Mouse (Mus musculus): Measurements from ENCODE around the gene Tmem209. TPM values are rescaled to one million over a fixed set of nuclear protein-coding genes. Genes with fewer than 3 reads are reported as not detected.

Tmem209 gene
- polyA plus RNA-seq, 1 experiment from 2014 or later = 38.6 TPM

- Histone ChIP-seq H3K27ac (ENCODE audit: low read depth, low read length) (no peak overlapping the region), H3K4me1 (ENCODE audit: control insufficient read depth, insufficient read depth, low read length) (no peaks in the 10 kb centered on the region), H3K4me2 (ENCODE audit: low read depth) (no peak overlapping the region), H3K27me3 (ENCODE audit: control insufficient read depth, insufficient read depth, low read length) (no peaks in the 10 kb centered on the region), H3K9ac (ENCODE audit: low read length) (no peak overlapping the region), H3K36me3 (ENCODE audit: control insufficient read depth, insufficient read depth, low read length) (peaks cover 4% of the 10 kb centered on the region; the same call in 1 of the 2 replicates), H3K9me3 (ENCODE audit: control insufficient read depth, low read length) (no peaks in the 10 kb centered on the region), H3K4me3 (ENCODE audit: low read depth, low read length) (no peak overlapping the region)
- 76% methylated on average over 8 of the region's 8 CpGs for WGBS
- ATAC-seq (ENCODE audit: insufficient read depth, low FRiP score, low TSS enrichment) = no peak
- DNase-seq (ENCODE audit: low spot score) = no peak
Measured at GRCm38 (mm10) chr6:30477210-30477714, 32.3 kb downstream of the Tmem209 start.

- Histone ChIP-seq H3K36me3 (ENCODE audit: control insufficient read depth, insufficient read depth, low read length) (peaks cover 4% of the 10 kb centered on the region; the same call in 1 of the 2 replicates), H3K4me1 (ENCODE audit: control insufficient read depth, insufficient read depth, low read length) (no peaks in the 10 kb centered on the region), H3K9me3 (ENCODE audit: control insufficient read depth, low read length) (no peaks in the 10 kb centered on the region), H3K27ac (ENCODE audit: low read depth, low read length) (no peak overlapping the region), H3K27me3 (ENCODE audit: control insufficient read depth, insufficient read depth, low read length) (no peaks in the 10 kb centered on the region), H3K4me3 (ENCODE audit: low read depth, low read length) (no peak overlapping the region), H3K4me2 (ENCODE audit: low read depth) (no peak overlapping the region), H3K9ac (ENCODE audit: low read length) (no peak overlapping the region)
- ATAC-seq (ENCODE audit: insufficient read depth, low FRiP score, low TSS enrichment) (no peak), DNase-seq (ENCODE audit: low spot score) (no peak)
- WGBS = 73% methylated on average over 10 of the region's 10 CpGs
Measured at GRCm38 (mm10) chr6:30476025-30476765, 33.4 kb downstream of the Tmem209 start.

- Histone ChIP-seq H3K27me3 (ENCODE audit: control insufficient read depth, insufficient read depth, low read length) (no peaks in the 10 kb centered on the region), H3K4me3 (ENCODE audit: low read depth, low read length) (no peak overlapping the region), H3K9me3 (ENCODE audit: control insufficient read depth, low read length) (no peaks in the 10 kb centered on the region), H3K4me1 (ENCODE audit: control insufficient read depth, insufficient read depth, low read length) (0 out of 2 replicates have a peak, but pooled peaks cover 4% of the 10 kb centered on the region), H3K27ac (ENCODE audit: low read depth, low read length) (no peak overlapping the region), H3K4me2 (ENCODE audit: low read depth) (no peak overlapping the region), H3K9ac (ENCODE audit: low read length) (no peak overlapping the region), H3K36me3 (ENCODE audit: control insufficient read depth, insufficient read depth, low read length) (no peaks in the 10 kb centered on the region)
- WGBS = 78% methylated on average over 3 of the region's 3 CpGs
- ATAC-seq (ENCODE audit: insufficient read depth, low FRiP score, low TSS enrichment) = no peak
- no peak for DNase-seq (ENCODE audit: low spot score)
Measured at GRCm38 (mm10) chr6:30471706-30472105, 37.9 kb downstream of the Tmem209 start.

DNA sequence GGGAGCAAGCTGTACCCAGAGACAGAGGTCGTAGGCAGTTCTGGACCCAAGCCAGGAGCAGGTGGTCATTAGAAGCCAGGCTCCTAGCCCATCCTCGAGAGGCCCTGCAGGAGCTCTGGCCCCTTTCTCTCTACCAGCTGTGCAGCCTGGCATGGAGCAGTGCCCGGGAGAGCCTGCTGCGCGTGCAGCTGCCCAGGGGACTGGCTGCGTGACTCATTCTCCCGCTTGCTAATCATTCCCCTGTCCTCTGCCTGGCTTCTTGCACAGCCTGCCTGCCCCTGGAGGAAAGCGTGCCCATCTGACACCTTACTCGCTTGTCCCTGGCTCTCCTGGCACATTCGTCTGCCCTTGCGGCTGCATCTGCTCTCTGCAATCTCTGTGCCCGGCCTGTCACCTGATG is 40.2 kb downstream of the Tmem209 start:
- Histone ChIP-seq H3K4me2 (ENCODE audit: low read depth) (no peak overlapping the region), H3K9ac (ENCODE audit: low read length) (no peak overlapping the region; the same call in 1 of the 2 replicates), H3K9me3 (ENCODE audit: control insufficient read depth, low read length) (no peaks in the 10 kb centered on the region), H3K27me3 (ENCODE audit: control insufficient read depth, insufficient read depth, low read length) (no peaks in the 10 kb centered on the region), H3K36me3 (ENCODE audit: control insufficient read depth, insufficient read depth, low read length) (no peaks in the 10 kb centered on the region), H3K27ac (ENCODE audit: low read depth, low read length) (no peak overlapping the region), H3K4me1 (ENCODE audit: control insufficient read depth, insufficient read depth, low read length) (0 out of 2 replicates have a peak, but pooled peaks cover 4% of the 10 kb centered on the region), H3K4me3 (ENCODE audit: low read depth, low read length) (no peak overlapping the region)
- ATAC-seq (ENCODE audit: insufficient read depth, low FRiP score, low TSS enrichment) = no peak
- no peak for DNase-seq (ENCODE audit: low spot score)
- 84% methylated on average over 12 of the region's 12 CpGs for WGBS

GRCm38 (mm10) chr6:30468684-30469083 is 40.9 kb downstream of the Tmem209 start:
- Histone ChIP-seq H3K4me2 (ENCODE audit: low read depth) (no peak overlapping the region), H3K9me3 (ENCODE audit: control insufficient read depth, low read length) (no peaks in the 10 kb centered on the region), H3K9ac (ENCODE audit: low read length) (no peak overlapping the region), H3K27me3 (ENCODE audit: control insufficient read depth, insufficient read depth, low read length) (no peaks in the 10 kb centered on the region), H3K4me3 (ENCODE audit: low read depth, low read length) (no peak overlapping the region), H3K27ac (ENCODE audit: low read depth, low read length) (no peak overlapping the region), H3K4me1 (ENCODE audit: control insufficient read depth, insufficient read depth, low read length) (0 out of 2 replicates have a peak, but pooled peaks cover 4% of the 10 kb centered on the region), H3K36me3 (ENCODE audit: control insufficient read depth, insufficient read depth, low read length) (no peaks in the 10 kb centered on the region)
- peak; percentile 42 for DNase-seq (ENCODE audit: low spot score)
- ATAC-seq (ENCODE audit: insufficient read depth, low FRiP score, low TSS enrichment) = no peak
- 62% methylated on average over 12 of the region's 12 CpGs for WGBS

DNA sequence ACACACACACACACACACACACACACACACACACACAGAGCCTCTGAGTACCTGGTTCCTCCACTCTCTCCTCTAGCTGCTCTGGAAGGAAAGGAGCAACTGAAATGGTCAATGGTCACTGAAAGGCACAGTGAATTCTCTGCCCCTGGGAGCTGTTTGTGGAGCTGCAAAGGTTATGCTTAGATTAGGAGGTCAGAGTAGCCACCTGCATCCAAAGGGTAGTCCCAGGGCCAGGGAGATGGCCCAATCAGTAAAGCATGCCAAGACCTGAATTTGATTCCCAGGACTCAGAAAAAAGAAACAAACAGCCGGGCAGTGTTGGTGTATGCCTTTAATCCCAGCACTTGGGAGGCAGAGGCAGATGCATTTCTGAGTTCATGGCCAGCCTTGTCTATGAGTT is 41.5 kb downstream of the Tmem209 start:
- Histone ChIP-seq H3K4me3 (ENCODE audit: low read depth, low read length) (no peak overlapping the region), H3K9ac (ENCODE audit: low read length) (no peak overlapping the region), H3K9me3 (ENCODE audit: control insufficient read depth, low read length) (no peaks in the 10 kb centered on the region), H3K27ac (ENCODE audit: low read depth, low read length) (no peak overlapping the region; the same call in 1 of the 2 replicates), H3K4me1 (ENCODE audit: control insufficient read depth, insufficient read depth, low read length) (0 out of 2 replicates have a peak, but pooled peaks cover 4% of the 10 kb centered on the region), H3K36me3 (ENCODE audit: control insufficient read depth, insufficient read depth, low read length) (no peaks in the 10 kb centered on the region), H3K4me2 (ENCODE audit: low read depth) (no peak overlapping the region), H3K27me3 (ENCODE audit: control insufficient read depth, insufficient read depth, low read length) (no peaks in the 10 kb centered on the region)
- WGBS = 81% methylated on average over 1 of the region's 1 CpGs
- DNase-seq (ENCODE audit: low spot score) (no peak), ATAC-seq (ENCODE audit: insufficient read depth, low FRiP score, low TSS enrichment) (no peak)

- DNase-seq (ENCODE audit: low spot score) = no peak
- Histone ChIP-seq H3K27me3 (ENCODE audit: control insufficient read depth, insufficient read depth, low read length) (no peaks in the 10 kb centered on the region), H3K9me3 (ENCODE audit: control insufficient read depth, low read length) (no peaks in the 10 kb centered on the region), H3K27ac (ENCODE audit: low read depth, low read length) (no peak overlapping the region), H3K4me3 (ENCODE audit: low read depth, low read length) (no peak overlapping the region), H3K9ac (ENCODE audit: low read length) (no peak overlapping the region), H3K4me2 (ENCODE audit: low read depth) (no peak overlapping the region), H3K36me3 (ENCODE audit: control insufficient read depth, insufficient read depth, low read length) (no peaks in the 10 kb centered on the region), H3K4me1 (ENCODE audit: control insufficient read depth, insufficient read depth, low read length) (peaks cover 11% of the 10 kb centered on the region)
- 87% methylated on average over 11 of the region's 11 CpGs for WGBS
- ATAC-seq (ENCODE audit: insufficient read depth, low FRiP score, low TSS enrichment) = no peak
Measured at GRCm38 (mm10) chr6:30465586-30465985, 44.0 kb downstream of the Tmem209 start.

- DNase-seq (ENCODE audit: low spot score) (no peak), ATAC-seq (ENCODE audit: insufficient read depth, low FRiP score, low TSS enrichment) (no peak)
- Histone ChIP-seq H3K4me1 (ENCODE audit: control insufficient read depth, insufficient read depth, low read length) (peaks cover 17% of the 10 kb centered on the region), H3K9me3 (ENCODE audit: control insufficient read depth, low read length) (no peaks in the 10 kb centered on the region), H3K4me3 (ENCODE audit: low read depth, low read length) (no peak overlapping the region), H3K4me2 (ENCODE audit: low read depth) (no peak overlapping the region), H3K27ac (ENCODE audit: low read depth, low read length) (no peak overlapping the region), H3K9ac (ENCODE audit: low read length) (no peak overlapping the region), H3K27me3 (ENCODE audit: control insufficient read depth, insufficient read depth, low read length) (no peaks in the 10 kb centered on the region), H3K36me3 (ENCODE audit: control insufficient read depth, insufficient read depth, low read length) (no peaks in the 10 kb centered on the region)
- 24% methylated on average over 7 of the region's 7 CpGs for WGBS
Measured at GRCm38 (mm10) chr6:30462822-30463221, 46.8 kb downstream of the Tmem209 start.
